Mouse (Mus musculus) lung, postnatal 36 days (tissue): ENCODE measurements around the gene Olfr1109.

Experiments used
- DNase-seq: peaks from one replicate; pipeline ENCODE4 v3.0.0; 2022; ENCODE audit warnings: mixed read lengths

Gene Olfr1109

GRCm38 (mm10) chr2:87095908-87096307 lies at the start of gene Olfr1109:
Gene Olfr1109, minus strand, starts transcription at chr2:87096008.
- no peak for DNase-seq

GRCm38 (mm10) chr2:87140200-87140599 lies 44.4 kb upstream of the Olfr1109 start, which contains the start of gene Olfr1110:
Gene Olfr1110, minus strand, starts transcription at chr2:87140300.
- no peak for DNase-seq

GRCm38 (mm10) chr2:87114467-87114866 lies 18.7 kb upstream of the Olfr1109 start, which contains the start of gene Olfr259:
Gene Olfr259, minus strand, starts transcription at chr2:87114567.
- DNase-seq = no peak

GRCm38 (mm10) chr2:87075717-87076116 lies 20.1 kb downstream of the Olfr1109 start, which contains the start of gene Olfr1107:
Gene Olfr1107, minus strand, starts transcription at chr2:87075817.
- no peak for DNase-seq

- DNase-seq = no peak
These were observed 43.6 kb downstream of the Olfr1109 start, which contains the start of gene Olfr1106 for GRCm38 (mm10) chr2:87052173-87052572. Gene Olfr1106, minus strand, starts transcription at chr2:87052273.
